Mouse (Mus musculus): ENCODE data around the gene Ccnq. TPM values are rescaled to one million over a fixed set of nuclear protein-coding genes. Genes with fewer than 3 reads are reported as not detected.

The Ccnq gene
- polyA plus RNA-seq, 1 experiment: 56.9 TPM

DNA sequence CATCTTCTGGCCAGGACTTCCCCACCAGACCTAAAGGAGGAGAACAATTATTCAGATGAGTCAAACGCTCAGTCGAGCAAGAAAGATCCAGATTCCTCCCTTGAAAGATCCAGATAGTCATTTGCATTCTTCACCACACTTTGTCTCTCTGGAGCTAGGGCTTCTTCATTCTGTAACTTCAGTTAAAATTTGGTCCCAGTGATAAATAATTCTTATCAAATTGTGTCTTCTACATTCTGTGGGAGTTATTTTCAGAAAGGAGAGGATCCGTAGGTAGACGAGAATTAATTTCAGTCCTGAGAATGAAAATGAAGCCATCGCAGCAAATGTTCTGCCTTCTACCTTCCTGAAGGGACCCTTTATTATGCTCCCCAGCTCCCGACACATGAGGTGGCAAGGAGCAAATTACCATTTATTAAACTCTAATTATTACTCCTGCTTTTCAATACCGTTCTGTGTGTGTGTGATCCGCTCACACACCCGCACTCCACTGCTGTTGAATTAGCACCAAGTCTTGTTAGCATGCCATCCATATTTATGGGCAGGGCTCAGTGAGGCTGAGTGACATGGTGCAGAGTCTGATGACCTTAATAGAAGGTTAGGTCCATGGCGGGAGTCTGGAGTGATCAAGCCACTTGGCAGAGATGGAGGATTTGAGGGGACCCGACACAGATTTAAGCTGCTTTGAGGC is 38.0 kb upstream of the Ccnq start:
- no peak for TF ChIP-seq POLR2A (IDR thresholded peaks at IDR 0.05; ENCODE audit: low read depth, low read length)
- TF ChIP-seq CTCF (conservative IDR thresholded peaks at IDR 0.05; ENCODE audit: insufficient read depth, insufficient read length, low read depth, low read length): no peak
- no peak for DNase-seq
- no peaks in the 10 kb centered on the region for H3K27me3 ChIP-seq (replicated peaks; ENCODE audit: control insufficient read depth, insufficient read depth, low read length)
- WGBS: 86% methylated on average over 11 of the region's 11 CpGs
- H3K36me3 ChIP-seq (ENCODE audit: control insufficient read depth, insufficient read depth, low read length): no peaks in the 10 kb centered on the region
- H3K4me1 ChIP-seq (ENCODE audit: control insufficient read depth, insufficient read depth, low read length): peaks cover 7% of the 10 kb centered on the region; the same call in 1 of the 2 replicates
- no peak overlapping the region for H3K27ac ChIP-seq (ENCODE audit: insufficient read depth, low read depth, low read length)
- no peak overlapping the region for H3K4me3 ChIP-seq (ENCODE audit: insufficient read depth, low read depth, low read length)

DNA sequence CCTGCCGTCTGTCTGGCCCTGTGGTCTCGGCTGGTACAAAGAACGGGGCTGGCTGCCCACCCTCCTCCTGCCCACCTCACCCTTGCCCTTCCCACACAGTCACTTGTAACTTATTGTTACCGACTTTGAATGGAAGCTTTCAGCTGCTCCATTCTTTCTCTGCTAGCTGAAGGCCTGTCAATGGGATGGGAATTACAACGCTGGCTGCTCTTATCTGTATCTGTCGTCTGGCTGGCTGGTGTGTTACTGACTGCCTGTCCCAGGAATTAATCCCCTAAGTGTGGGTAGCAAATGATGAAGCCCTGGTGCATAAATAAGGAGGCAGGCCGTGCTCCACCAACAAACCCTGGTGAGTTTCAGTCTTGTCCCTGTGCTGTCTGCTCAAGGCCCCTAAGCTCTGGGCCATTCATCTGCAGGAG is 34.5 kb upstream of the Ccnq start:
- 81% methylated on average over 7 of the region's 7 CpGs for WGBS
- H3K36me3 ChIP-seq (ENCODE audit: control insufficient read depth, insufficient read depth, low read length): no peaks in the 10 kb centered on the region

DNA sequence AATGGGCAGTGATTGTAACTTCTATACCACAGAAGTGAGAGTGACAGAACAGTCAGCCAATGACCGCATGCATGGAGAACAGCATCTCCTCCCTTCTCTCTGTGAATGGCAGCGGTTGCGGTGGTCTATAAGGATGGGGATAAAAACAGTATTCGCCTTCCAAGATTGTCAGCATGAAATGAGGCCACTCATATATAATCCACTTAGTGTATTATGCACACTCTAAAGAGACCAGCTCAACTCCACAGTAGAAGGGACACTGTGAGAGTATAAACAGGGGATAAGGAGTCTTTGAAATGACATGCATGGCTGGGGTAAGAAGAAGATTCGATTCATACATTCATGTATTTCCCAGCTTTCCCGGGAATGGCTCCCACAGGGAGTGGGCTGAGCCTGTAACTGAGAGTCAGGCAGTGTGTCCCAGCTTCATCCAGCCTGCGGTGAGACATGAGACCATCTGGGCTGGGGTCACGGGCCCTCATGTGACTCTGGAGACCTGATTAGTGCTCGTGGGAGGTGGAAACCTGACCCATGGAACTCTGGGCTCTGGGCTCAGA is 31.3 kb upstream of the Ccnq start:
- no peaks in the 10 kb centered on the region for H3K36me3 ChIP-seq (ENCODE audit: control insufficient read depth, insufficient read depth, low read length)
- TF ChIP-seq CTCF (conservative IDR thresholded peaks at IDR 0.05; ENCODE audit: insufficient read depth, insufficient read length, low read depth, low read length): no peak
- TF ChIP-seq POLR2A (IDR thresholded peaks at IDR 0.05; ENCODE audit: low read depth, low read length): no peak
- 69% methylated on average over 9 of the region's 9 CpGs for WGBS
- no peak overlapping the region for H3K4me3 ChIP-seq (ENCODE audit: insufficient read depth, low read depth, low read length)
- no peaks in the 10 kb centered on the region for H3K27me3 ChIP-seq (replicated peaks; ENCODE audit: control insufficient read depth, insufficient read depth, low read length)
- no peak for DNase-seq
- H3K27ac ChIP-seq (ENCODE audit: insufficient read depth, low read depth, low read length): no peak overlapping the region
- H3K4me1 ChIP-seq (ENCODE audit: control insufficient read depth, insufficient read depth, low read length): no peaks in the 10 kb centered on the region

More for the DNA sequence above, 34.5 kb upstream of the Ccnq start:
- H3K27ac ChIP-seq (ENCODE audit: insufficient read depth, low read depth, low read length): no peak overlapping the region
- no peaks in the 10 kb centered on the region for H3K4me1 ChIP-seq (ENCODE audit: control insufficient read depth, insufficient read depth, low read length)
- TF ChIP-seq POLR2A (IDR thresholded peaks at IDR 0.05; ENCODE audit: low read depth, low read length) (no peak), CTCF (conservative IDR thresholded peaks at IDR 0.05; ENCODE audit: insufficient read depth, insufficient read length, low read depth, low read length) (no peak)
- H3K27me3 ChIP-seq (replicated peaks; ENCODE audit: control insufficient read depth, insufficient read depth, low read length): no peaks in the 10 kb centered on the region
- H3K4me3 ChIP-seq (ENCODE audit: insufficient read depth, low read depth, low read length): no peak overlapping the region
- DNase-seq: no peak

- WGBS: 74% methylated on average over 5 of the region's 5 CpGs
- DNase-seq: no peak
- Histone ChIP-seq H3K27ac (ENCODE audit: insufficient read depth, low read depth, low read length) (no peak overlapping the region), H3K4me1 (ENCODE audit: control insufficient read depth, insufficient read depth, low read length) (no peaks in the 10 kb centered on the region), H3K4me3 (ENCODE audit: insufficient read depth, low read depth, low read length) (no peak overlapping the region), H3K36me3 (ENCODE audit: control insufficient read depth, insufficient read depth, low read length) (no peaks in the 10 kb centered on the region), H3K27me3 (replicated peaks; ENCODE audit: control insufficient read depth, insufficient read depth, low read length) (no peaks in the 10 kb centered on the region)
- TF ChIP-seq POLR2A (IDR thresholded peaks at IDR 0.05; ENCODE audit: low read depth, low read length) (no peak), CTCF (conservative IDR thresholded peaks at IDR 0.05; ENCODE audit: insufficient read depth, insufficient read length, low read depth, low read length) (no peak)
These were observed 30.8 kb upstream of the Ccnq start for GRCm38 (mm10) chr11:78782326-78782725.

DNA sequence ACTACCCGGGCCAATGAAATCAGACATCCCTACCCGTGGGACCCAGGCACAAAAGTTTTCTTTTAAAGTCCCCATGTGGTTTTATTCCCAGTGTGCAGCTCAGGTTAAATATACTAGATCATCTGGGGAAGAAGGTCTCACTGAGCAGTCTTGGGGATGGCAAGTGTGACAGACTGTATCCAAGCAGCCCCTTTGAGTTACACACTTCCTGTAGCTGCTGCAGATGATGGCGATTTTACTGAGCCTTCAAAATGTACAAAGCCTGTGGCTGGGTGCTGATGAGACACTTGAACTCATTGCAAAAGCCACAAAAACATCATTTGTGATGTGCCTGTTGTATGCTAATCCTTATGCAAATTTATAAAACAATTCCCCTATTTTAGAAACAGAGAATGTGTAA is 29.0 kb upstream of the Ccnq start:
- no peak overlapping the region for H3K27ac ChIP-seq (ENCODE audit: insufficient read depth, low read depth, low read length)
- DNase-seq: no peak
- no peak for TF ChIP-seq POLR2A (IDR thresholded peaks at IDR 0.05; ENCODE audit: low read depth, low read length)
- no peak for TF ChIP-seq CTCF (conservative IDR thresholded peaks at IDR 0.05; ENCODE audit: insufficient read depth, insufficient read length, low read depth, low read length)
- H3K4me3 ChIP-seq (ENCODE audit: insufficient read depth, low read depth, low read length): no peak overlapping the region
- WGBS: 66% methylated on average over 3 of the region's 3 CpGs
- H3K36me3 ChIP-seq (ENCODE audit: control insufficient read depth, insufficient read depth, low read length): no peaks in the 10 kb centered on the region
- H3K4me1 ChIP-seq (ENCODE audit: control insufficient read depth, insufficient read depth, low read length): no peaks in the 10 kb centered on the region
- no peaks in the 10 kb centered on the region for H3K27me3 ChIP-seq (replicated peaks; ENCODE audit: control insufficient read depth, insufficient read depth, low read length)

- WGBS: 99% methylated on average over 3 of the region's 3 CpGs
- H3K4me3 ChIP-seq (ENCODE audit: insufficient read depth, low read depth, low read length): no peak overlapping the region
- H3K36me3 ChIP-seq (ENCODE audit: control insufficient read depth, insufficient read depth, low read length): no peaks in the 10 kb centered on the region
- TF ChIP-seq POLR2A (IDR thresholded peaks at IDR 0.05; ENCODE audit: low read depth, low read length): no peak
- no peak for TF ChIP-seq CTCF (conservative IDR thresholded peaks at IDR 0.05; ENCODE audit: insufficient read depth, insufficient read length, low read depth, low read length)
- H3K27ac ChIP-seq (ENCODE audit: insufficient read depth, low read depth, low read length): no peak overlapping the region
- no peak for DNase-seq
- H3K4me1 ChIP-seq (ENCODE audit: control insufficient read depth, insufficient read depth, low read length): no peaks in the 10 kb centered on the region
- no peaks in the 10 kb centered on the region for H3K27me3 ChIP-seq (replicated peaks; ENCODE audit: control insufficient read depth, insufficient read depth, low read length)
These were observed 28.5 kb upstream of the Ccnq start for GRCm38 (mm10) chr11:78780002-78780401.

- no peaks in the 10 kb centered on the region for H3K4me1 ChIP-seq (ENCODE audit: control insufficient read depth, insufficient read depth, low read length)
- 55% methylated on average over 10 of the region's 10 CpGs for WGBS
- DNase-seq: peak; percentile 87
- no peaks in the 10 kb centered on the region for H3K27me3 ChIP-seq (replicated peaks; ENCODE audit: control insufficient read depth, insufficient read depth, low read length)
- no peak overlapping the region for H3K27ac ChIP-seq (ENCODE audit: insufficient read depth, low read depth, low read length)
- TF ChIP-seq CTCF (conservative IDR thresholded peaks at IDR 0.05; ENCODE audit: insufficient read depth, insufficient read length, low read depth, low read length) (no peak), POLR2A (IDR thresholded peaks at IDR 0.05; ENCODE audit: low read depth, low read length) (no peak)
- H3K36me3 ChIP-seq (ENCODE audit: control insufficient read depth, insufficient read depth, low read length): no peaks in the 10 kb centered on the region
- no peak overlapping the region for H3K4me3 ChIP-seq (ENCODE audit: insufficient read depth, low read depth, low read length)
These were observed 26.5 kb upstream of the Ccnq start for GRCm38 (mm10) chr11:78777851-78778680.
